Mouse (Mus musculus): Measurements from ENCODE around the gene Meig1. TPM values are rescaled to one million over a fixed set of nuclear protein-coding genes. Genes with fewer than 3 reads are reported as not detected.
"Not testable (repeated sequence)": the region's sequence is repeated elsewhere in the genome, so short reads cannot be mapped to it uniquely, and the experiment has no call there.

The Meig1 gene
- polyA plus RNA-seq, 1 experiment from 2014 or later: 27.0 TPM

DNA sequence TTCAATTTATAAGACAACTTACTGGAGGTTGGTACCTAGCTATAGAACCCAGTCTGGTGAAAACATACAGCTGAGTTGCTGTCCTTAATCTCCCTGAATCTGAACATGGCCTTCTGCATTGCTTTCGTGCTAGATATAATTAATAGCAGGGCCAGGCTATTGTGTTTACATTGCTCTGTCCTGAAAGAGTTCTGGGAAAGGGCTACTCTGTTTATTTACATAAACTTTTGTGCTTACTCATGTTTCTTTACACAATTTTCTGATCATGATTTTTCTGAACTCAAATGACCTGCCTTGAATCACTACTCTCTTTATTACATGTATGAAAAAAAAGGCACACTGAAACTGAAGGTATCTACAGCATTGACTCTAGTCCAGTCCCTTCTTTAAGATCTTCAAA lies 6.8 kb downstream of the Meig1 start:
- no peak overlapping the region for H3K27ac ChIP-seq (ENCODE audit: low read length)
- 25% methylated on average over 1 of the region's 1 CpGs for WGBS
- no peak for TF ChIP-seq EP300 (IDR thresholded peaks at IDR 0.05)
- TF ChIP-seq CTCF (IDR thresholded peaks at IDR 0.05): no peak

DNA sequence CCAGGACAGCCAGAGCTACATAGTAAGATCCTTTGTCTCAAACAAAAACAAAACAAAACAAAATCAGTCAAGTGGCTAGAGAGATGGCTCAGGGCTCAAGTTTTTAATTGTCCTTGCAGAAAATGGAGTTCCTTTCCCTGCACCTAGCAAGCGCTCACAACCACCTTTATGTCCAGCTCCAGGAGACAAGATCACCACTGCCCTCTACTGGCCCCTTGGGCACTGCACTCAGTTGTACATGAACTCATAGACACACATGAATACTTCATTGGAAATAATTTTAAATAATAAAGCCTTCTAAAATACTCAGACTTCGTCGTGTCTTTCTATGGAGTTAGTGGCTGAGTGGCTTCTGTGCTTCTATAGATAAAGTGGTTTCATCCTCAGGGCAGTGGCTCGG lies 8.2 kb downstream of the Meig1 start:
- Histone ChIP-seq H3K27me3 (replicated peaks; ENCODE audit: insufficient read depth, low read length) (no peaks in the 10 kb centered on the region), H3K4me3 (ENCODE audit: low read depth, low read length) (no peak overlapping the region), H3K9me3 (ENCODE audit: low read length) (no peaks in the 10 kb centered on the region), H3K36me3 (ENCODE audit: insufficient read depth, low read length) (no peaks in the 10 kb centered on the region), H3K4me1 (ENCODE audit: insufficient read depth, low read depth, low read length) (no peaks in the 10 kb centered on the region), H3K9ac (replicated peaks; ENCODE audit: low read depth) (no peak overlapping the region), H3K4me2 (replicated peaks; ENCODE audit: low read depth, low read length) (no peak overlapping the region), H3K27ac (ENCODE audit: low read length) (no peak overlapping the region)
- ATAC-seq (no peak), DNase-seq (ENCODE audit: low spot score) (peak; percentile 51)
- 41% methylated on average over 4 of the region's 4 CpGs for WGBS
- TF ChIP-seq EP300 (IDR thresholded peaks at IDR 0.05) (no peak), CTCF (IDR thresholded peaks at IDR 0.05) (peak; percentile 76)

More for the DNA sequence above, 6.8 kb downstream of the Meig1 start:
- H3K27me3 ChIP-seq (replicated peaks; ENCODE audit: insufficient read depth, low read length): no peaks in the 10 kb centered on the region
- no peak overlapping the region for H3K4me2 ChIP-seq (replicated peaks; ENCODE audit: low read depth, low read length)
- H3K4me1 ChIP-seq (ENCODE audit: insufficient read depth, low read depth, low read length): no peaks in the 10 kb centered on the region
- H3K36me3 ChIP-seq (ENCODE audit: insufficient read depth, low read length): no peaks in the 10 kb centered on the region
- DNase-seq (ENCODE audit: low spot score) (peak; percentile 25), ATAC-seq (no peak)
- H3K9ac ChIP-seq (replicated peaks; ENCODE audit: low read depth): no peak overlapping the region
- H3K4me3 ChIP-seq (ENCODE audit: low read depth, low read length): no peak overlapping the region
- H3K9me3 ChIP-seq (ENCODE audit: low read length): no peaks in the 10 kb centered on the region

DNA sequence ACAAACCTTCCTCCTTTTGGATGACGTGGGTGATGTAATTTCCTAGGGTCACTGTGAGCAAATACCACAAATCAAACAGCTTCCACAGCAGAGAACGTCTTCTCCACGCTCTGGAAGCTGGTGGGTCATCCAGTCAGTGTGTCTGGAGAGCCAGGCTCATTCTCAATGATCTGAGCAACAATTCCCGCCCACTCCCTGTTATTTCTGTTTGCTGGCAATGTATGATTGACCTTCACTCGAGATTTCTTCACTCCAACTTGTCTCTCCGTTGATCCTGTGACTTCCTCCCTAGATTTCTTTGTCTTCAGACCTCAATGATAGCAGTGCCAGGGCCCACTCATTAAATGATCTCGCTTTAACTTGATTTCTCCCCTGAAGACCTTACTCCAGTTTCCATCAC lies 14.7 kb downstream of the Meig1 start:
- Histone ChIP-seq H3K9ac (replicated peaks; ENCODE audit: low read depth) (no peak overlapping the region), H3K4me2 (replicated peaks; ENCODE audit: low read depth, low read length) (no peak overlapping the region), H3K36me3 (ENCODE audit: insufficient read depth, low read length) (no peaks in the 10 kb centered on the region), H3K9me3 (ENCODE audit: low read length) (no peaks in the 10 kb centered on the region), H3K27me3 (replicated peaks; ENCODE audit: insufficient read depth, low read length) (no peaks in the 10 kb centered on the region), H3K4me1 (ENCODE audit: insufficient read depth, low read depth, low read length) (no peaks in the 10 kb centered on the region), H3K27ac (ENCODE audit: low read length) (no peak overlapping the region), H3K4me3 (ENCODE audit: low read depth, low read length) (no peak overlapping the region)
- DNase-seq (ENCODE audit: low spot score) (no peak), ATAC-seq (no peak)
- WGBS: 59% methylated on average over 7 of the region's 7 CpGs
- no peak for TF ChIP-seq EP300 (IDR thresholded peaks at IDR 0.05)
- TF ChIP-seq CTCF (IDR thresholded peaks at IDR 0.05): no peak

DNA sequence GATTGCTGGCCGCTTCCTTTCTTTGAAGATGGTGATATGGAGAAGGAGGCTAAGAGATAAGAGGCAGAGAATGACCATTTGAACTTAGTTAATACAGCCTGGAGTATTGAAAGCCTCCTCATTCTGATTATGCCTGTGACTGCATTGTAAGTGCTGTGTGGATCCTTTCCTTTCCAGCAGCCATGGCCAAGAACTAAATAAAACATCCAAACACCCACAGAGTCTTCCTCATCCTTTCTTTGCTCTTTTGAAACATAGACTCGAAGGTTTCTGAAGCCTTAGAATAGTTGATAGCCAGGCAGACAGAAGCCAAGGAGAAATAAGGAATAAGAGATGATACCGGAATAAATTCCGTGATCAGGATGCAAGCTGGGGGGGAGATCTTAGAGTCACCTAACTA lies 16.5 kb downstream of the Meig1 start:
- no peak overlapping the region for H3K27ac ChIP-seq (ENCODE audit: low read length)
- TF ChIP-seq CTCF (IDR thresholded peaks at IDR 0.05) (no peak), EP300 (IDR thresholded peaks at IDR 0.05) (no peak)
- H3K4me2 ChIP-seq (replicated peaks; ENCODE audit: low read depth, low read length): no peak overlapping the region
- ATAC-seq (no peak), DNase-seq (ENCODE audit: low spot score) (no peak)
- H3K9ac ChIP-seq (replicated peaks; ENCODE audit: low read depth): no peak overlapping the region
- H3K4me3 ChIP-seq (ENCODE audit: low read depth, low read length): no peak overlapping the region
- H3K27me3 ChIP-seq (replicated peaks; ENCODE audit: insufficient read depth, low read length): no peaks in the 10 kb centered on the region
- no peaks in the 10 kb centered on the region for H3K9me3 ChIP-seq (ENCODE audit: low read length)
- H3K4me1 ChIP-seq (ENCODE audit: insufficient read depth, low read depth, low read length): no peaks in the 10 kb centered on the region
- H3K36me3 ChIP-seq (ENCODE audit: insufficient read depth, low read length): no peaks in the 10 kb centered on the region
- WGBS: 81% methylated on average over 4 of the region's 4 CpGs

DNA sequence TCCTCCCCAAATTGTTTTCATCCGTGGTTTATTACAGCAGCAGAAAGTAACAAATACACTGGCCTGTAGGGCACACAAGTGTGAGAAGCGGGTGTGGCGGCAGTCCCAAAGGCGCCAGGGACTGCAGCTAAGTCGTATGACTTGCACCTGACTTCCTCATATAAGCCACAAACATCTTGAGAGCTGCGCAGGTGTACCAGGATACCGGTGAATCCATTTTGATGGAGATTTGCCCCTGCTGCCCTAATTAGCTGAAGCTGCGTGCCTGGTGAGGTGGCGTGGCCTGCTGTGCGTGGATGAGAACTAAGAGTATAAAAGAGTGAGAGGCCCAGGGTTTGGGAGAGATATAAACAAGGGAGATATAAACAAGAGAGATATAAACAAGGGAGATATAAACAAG lies 25.3 kb downstream of the Meig1 start, which contains the start of gene Olah:
Olah (minus strand) TSS at position 101 of the 400 bp plus-strand sequence.
- WGBS: 58% methylated on average over 10 of the region's 10 CpGs
- ATAC-seq; H3K36me3 ChIP-seq (ENCODE audit: insufficient read depth, low read length); H3K27me3 ChIP-seq (replicated peaks; ENCODE audit: insufficient read depth, low read length); H3K27ac ChIP-seq (ENCODE audit: low read length); DNase-seq (ENCODE audit: low spot score); H3K9ac ChIP-seq (replicated peaks; ENCODE audit: low read depth); H3K4me1 ChIP-seq (ENCODE audit: insufficient read depth, low read depth, low read length); H3K4me3 ChIP-seq (ENCODE audit: low read depth, low read length); H3K4me2 ChIP-seq (replicated peaks; ENCODE audit: low read depth, low read length); H3K9me3 ChIP-seq (ENCODE audit: low read length): not testable (repeated sequence)

DNA sequence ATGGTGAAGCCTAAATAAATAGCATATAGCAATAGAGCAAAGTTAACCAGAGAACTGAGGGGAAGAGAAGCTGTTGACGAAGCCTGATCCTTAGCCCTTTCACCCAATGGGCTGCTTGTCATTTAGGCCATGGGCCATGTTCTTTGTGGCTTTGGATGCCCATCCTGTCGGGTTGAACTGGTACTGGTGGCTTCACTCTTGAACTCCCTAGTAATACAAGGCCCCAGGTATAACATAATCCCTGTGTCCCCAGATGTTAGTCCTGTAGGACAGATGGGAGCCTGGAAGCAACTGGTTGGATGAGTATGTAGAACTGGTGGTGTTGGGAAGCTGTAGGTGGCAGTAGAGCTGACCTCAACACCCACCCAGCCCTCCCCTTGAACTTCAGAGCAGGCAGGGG lies 30.5 kb downstream of the Meig1 start:
- Histone ChIP-seq H3K9me3 (ENCODE audit: low read length) (no peaks in the 10 kb centered on the region), H3K27me3 (replicated peaks; ENCODE audit: insufficient read depth, low read length) (no peaks in the 10 kb centered on the region), H3K36me3 (ENCODE audit: insufficient read depth, low read length) (no peaks in the 10 kb centered on the region), H3K4me2 (replicated peaks; ENCODE audit: low read depth, low read length) (no peak overlapping the region), H3K27ac (ENCODE audit: low read length) (no peak overlapping the region), H3K4me1 (ENCODE audit: insufficient read depth, low read depth, low read length) (no peaks in the 10 kb centered on the region), H3K4me3 (ENCODE audit: low read depth, low read length) (no peak overlapping the region), H3K9ac (replicated peaks; ENCODE audit: low read depth) (no peak overlapping the region)
- TF ChIP-seq EP300 (IDR thresholded peaks at IDR 0.05) (no peak), CTCF (IDR thresholded peaks at IDR 0.05) (no peak)
- ATAC-seq: no peak
- no peak for DNase-seq (ENCODE audit: low spot score)
- 73% methylated on average over 2 of the region's 2 CpGs for WGBS

Measured in lung, postnatal 0 days (tissue).